Mouse (Mus musculus) adrenal gland, adult (tissue): ENCODE data around the gene Nkx2-4.

ENCODE experiments used
- DNase-seq, 2 experiments: peaks; one replicate each; pipeline ENCODE4 v3.0.0; 2022 to 2023; ENCODE audit warnings: low spot score in 1 of 2; ENCODE audit not compliant: inconsistent age in 2 of 2

The Nkx2-4 gene

DNA sequence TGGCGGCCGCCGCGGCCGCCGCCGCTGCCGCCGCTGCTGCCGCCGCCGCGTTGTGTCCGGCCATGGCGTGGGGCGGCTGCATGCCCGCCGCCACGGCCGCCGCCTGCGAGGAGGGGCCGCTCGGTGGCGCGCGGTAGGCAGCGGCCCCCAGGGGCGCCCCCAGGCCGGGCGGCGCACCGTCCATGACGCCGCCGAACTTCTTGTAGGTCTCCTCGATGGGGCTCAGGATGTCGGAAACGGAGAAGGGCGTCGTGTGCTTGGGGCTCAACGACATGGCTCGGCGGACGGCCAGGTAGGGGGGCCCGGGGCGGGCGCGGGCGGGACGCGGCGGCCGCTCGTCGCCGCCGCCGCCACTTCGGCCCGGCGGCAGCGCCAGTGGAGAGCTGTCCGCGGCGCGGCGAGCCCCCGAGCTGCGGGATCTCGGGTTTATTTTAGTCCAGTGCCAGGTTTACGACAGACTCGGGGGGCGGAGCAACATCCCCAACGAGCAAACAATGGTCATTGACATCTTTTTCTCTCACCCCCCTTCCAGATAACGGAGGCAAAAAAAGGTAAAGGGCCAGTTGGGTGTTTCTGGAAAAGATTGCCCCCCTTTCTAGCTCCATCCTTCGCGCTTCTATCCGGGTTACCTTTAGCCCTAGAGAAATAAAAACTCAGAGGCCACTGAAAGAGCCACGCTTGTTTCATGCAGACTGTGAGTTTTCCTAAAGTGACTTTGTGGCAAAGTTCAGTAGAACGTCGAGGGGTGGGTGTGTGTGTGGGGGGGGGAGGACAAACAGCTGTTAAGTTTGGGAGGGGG is at the start of gene Nkx2-4:
TSS of gene Nkx2-4 (minus strand) at position 374 of the 799 bp plus-strand sequence.
- DNase-seq = peak in 1 of 2 experiments; percentile 42

DNA sequence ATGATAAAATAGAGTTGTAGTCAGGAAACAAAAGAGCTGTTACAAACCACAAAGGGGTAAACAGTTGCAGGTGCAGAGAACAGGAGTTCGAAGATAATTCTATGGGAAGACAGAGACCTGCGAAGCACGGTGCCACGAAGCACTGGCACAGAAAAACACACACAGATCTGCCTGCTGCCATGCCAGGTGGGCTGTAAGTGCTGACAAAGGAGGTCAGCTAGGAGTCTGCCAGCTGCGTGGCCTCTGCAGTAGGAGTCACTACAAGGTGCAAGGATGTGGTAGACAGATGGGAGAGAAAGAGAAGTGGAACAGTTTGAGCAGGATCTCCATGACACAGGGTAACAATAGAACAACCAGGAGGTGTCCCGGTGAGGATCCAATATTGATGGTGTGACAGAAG is 42.1 kb upstream of the Nkx2-4 start:
- DNase-seq = no peak

DNA sequence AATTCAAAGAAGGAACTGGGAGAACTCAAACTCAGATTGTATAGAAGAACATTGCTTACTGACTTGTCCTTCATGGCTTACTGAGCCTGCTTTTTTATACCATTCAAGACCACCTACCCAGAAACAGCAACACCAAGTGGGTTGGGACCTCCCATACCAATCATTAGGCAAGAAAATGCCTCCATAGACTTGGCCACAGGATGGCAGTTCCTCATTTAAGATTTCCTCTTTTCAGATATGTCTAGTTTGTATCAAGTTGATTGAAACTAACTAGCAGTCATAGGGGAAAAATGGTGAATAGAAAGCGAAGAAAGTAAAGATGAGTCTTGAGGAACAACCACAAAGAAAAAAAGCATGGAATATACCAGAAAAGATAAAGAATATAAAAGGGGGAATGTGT is 34.5 kb upstream of the Nkx2-4 start:
- no peak for DNase-seq

DNA sequence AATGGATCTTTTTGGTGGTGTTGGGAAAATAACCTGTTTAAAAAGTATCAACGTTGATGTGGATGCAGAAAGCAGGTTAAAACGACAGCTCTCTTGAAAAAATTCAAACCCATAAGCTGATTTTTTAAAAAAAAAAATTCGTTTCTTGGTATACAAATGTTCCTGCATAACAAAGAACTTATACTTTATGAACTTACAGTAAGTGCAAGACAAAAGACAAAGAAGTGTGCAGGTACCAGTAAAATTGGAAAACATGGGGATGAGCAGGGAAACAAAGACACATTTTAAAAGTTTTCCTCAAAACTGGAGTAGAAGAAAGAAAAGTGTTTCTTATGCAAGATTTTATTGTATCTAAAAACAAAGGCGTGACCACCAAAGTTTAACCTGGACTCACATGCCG is 1.2 kb upstream of the Nkx2-4 start:
- no peak for DNase-seq

DNA sequence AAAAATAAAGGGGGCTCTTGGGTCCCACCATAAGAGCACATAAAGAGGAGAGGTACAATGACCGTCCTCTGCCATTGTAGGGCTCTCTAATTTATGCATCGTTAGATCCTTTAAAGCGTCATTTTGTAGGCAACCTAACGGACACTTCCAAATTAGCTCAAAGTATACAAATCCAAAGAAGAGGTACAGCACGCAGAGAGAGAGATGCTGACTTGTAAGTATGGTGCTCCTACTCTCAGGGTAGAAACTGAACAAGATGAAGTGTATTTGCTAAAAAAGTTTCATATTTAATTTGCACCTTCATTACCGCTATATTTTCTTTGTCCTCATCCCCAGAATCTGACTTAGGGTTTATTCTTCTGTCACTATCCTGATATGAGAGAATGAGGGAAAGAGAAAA is 692 bp upstream of the Nkx2-4 start:
- no peak for DNase-seq

DNA sequence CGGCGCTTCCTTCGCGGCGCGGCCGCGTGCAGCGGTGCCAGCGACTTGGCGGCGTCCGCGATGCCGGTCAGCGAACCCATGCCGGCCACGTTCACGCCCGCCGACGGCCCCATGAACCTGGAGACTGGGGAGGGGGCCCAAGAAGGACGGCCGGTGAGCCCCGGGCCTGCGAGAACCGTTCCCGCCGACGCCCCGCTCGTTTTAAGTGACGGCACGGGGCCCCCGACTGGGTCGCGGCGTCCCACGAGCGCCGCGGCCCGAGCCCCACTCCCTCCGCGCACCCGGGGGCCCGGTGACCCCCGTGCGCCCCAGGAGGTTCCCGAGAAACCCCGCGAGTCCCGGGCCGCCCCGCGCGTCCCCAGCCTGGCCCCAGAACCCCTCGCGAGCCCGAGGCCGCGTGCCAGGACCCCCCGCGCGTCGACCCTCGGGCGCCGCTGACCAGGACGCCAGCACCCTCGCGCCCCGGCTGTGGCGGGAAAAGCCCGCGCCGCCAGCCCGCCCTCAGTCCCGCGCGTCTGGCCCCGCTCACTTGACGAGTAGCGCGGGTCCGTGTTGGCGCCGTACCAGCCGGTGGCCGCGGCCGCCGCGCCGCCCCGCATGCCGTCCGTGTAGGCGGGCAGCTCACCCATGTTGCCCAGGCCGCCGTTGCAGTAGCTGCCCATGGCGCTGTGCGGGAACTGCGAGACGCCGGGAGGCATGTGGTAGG is 726 bp downstream of the Nkx2-4 start:
- peak; percentile 15 to 58 for DNase-seq

DNA sequence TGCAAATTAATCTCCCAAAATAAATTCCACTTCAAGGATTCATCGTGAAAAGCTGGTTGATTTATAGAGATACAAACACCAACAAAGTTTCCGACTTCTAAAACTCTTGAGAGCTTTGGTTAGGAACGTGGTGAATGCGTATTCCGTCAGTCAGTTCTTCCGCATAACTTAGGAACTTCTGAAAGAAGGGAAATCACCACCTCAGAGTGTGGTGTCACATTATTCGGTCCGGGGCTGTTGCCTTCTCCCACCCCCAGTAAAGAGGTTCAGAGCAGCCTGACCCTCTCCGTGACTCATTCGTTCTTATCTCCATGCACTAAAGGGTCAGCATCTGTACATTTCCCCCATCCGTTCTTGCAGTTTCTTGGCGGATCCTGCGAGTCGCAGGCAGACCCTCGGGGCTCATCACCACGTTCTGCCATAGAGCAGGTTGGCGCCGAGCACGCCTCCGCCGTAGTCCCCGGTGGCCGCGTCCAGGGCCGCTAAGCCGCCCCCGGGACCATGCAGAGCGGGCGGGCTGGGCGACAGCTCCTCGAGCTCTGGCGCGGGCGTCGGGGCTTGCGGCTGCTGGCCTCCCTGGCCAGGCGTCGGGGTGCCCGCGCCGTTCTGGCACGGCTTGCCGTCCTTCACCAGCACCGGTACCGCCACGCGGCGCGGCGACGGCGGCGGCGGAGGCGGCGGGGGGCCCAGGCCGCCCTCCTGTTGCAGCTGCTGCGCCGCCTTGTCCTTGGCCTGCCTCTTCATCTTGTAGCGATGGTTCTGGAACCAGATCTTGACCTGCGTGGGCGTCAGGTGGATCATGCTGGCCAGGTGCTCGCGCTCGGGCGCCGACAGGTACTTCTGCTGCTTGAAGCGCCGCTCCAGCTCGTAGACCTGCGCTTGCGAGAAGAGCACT is 1.5 kb downstream of the Nkx2-4 start:
- peak; percentile 11 to 61 for DNase-seq

DNA sequence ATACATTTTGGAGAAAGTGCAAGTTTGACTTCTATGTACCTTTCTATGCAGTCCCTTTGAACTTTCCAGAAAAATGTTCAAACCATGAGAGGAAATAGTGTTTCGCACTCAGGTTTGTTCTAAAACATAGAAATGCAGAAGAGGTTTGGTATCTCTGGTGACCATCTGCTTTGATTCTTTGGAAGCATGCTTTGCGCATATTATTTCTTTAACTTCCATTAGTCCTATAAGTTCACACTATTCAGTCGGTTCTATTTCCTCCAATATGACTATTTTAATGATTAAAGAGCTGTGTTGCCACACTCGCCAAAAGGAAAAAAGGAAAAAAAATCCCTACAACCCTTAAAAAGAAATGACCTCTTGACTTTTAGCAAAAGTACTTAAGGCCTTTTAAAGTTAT is 2.9 kb downstream of the Nkx2-4 start:
- DNase-seq = no peak

DNA sequence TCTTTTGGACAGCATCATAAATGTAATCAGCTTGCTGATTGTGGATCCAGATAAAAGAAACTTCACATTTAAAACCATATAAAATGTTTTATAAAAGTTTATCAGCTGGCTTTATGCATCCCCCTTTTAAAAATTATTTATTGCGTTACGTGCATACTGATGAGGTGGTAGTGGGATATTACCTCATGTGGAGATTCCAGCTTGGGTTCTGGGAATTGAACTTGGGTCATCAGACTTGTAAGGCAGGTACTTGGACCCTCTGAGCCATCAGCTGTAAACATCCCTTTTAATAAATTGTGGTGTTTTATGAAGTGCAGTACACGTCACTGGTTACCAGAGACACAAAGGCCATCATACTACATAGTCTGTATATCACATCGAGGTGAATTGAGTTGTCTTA is 10.8 kb downstream of the Nkx2-4 start:
- no peak for DNase-seq

DNA sequence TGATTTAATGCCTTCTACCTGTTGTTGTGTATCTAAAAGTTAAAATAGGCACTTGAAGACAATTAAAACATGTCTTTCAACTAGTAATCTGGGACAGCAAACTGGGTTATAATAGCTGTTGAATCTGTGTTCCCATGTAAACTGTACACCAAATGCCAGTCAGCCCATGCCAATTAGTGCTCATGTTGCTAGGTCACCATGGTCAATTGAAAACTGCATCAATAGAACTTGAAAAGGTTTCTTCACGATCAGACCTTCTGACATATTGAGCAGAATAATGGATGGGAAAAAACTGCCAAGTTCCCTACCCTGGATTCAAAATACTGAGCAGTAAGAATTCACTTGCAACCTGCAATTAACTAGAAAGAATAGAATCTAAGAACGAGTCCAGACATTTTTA is 11.3 kb downstream of the Nkx2-4 start:
- no peak for DNase-seq

DNA sequence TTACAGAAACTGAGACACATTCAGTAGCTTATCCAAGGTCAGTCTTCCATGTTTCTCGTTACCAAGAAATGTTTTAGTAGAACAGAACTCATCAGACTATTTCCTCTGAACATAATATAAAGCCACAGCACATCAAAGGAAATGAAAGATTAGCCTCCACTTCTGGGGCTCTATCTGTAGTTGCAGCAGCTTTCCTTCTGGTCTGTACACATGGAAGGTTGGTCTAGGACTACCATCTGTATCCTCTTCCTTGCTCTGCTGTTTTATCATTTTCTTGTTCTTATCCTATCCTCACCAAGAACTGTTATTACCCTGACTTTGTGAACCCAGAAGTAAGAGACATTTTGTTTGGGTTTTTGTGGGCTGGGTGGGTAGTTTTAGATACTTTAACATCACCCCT is 14.9 kb downstream of the Nkx2-4 start:
- DNase-seq = no peak

DNA sequence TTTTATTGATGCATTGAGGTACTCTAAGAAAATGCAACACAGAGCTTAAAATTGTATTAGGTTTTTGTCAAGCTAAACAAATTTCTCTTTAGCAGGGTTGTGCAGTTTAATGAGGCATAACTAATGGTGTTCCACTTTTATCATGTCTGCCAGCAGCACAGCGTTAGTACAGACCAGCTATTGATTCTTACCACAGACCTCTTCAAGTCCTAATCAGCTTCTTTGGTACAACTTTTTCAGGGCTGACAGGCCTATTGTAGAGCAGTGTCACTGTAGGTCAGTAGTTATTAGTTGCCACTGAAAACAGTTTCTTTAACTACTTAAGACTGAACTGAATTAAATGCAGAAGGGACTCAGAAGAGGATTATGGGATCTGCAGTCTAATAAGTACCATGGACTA is 16.2 kb downstream of the Nkx2-4 start:
- no peak for DNase-seq

DNA sequence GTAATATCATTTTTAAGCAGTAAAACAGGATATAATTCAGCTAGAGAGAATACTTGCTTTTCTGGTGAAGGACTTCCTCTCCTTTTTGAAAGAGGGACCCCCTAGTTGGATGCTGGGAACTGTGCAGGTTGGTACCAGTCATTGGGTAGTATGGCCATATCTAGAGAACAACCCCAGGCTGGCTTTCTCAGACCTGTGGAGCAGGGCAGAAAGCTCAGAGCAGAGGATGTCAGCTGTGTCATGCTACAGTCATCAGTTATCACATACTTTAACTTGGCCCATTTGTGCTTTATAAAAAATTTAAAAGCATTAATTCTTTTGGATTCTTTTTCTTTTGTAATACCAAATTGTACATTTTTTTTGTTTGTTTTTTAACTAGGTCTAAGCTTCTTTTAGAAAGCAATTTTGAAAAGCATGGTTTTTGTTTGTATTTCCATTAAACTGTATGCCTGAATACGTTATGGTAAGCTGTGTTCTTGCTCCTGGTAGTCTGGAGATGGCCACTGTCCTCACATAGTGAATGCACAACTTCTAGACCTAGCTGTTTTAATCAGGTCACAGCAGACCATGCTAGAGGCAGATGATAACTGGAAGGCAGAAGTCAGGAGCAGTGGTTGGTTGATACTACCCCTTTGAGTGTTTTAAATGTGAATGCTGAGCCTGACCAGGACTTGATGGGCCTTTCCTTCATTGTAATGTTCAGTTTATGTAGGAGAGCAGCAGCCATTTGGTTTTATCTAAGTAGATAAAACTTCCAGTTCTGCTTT is 17.6 kb downstream of the Nkx2-4 start:
- DNase-seq = no peak

DNA sequence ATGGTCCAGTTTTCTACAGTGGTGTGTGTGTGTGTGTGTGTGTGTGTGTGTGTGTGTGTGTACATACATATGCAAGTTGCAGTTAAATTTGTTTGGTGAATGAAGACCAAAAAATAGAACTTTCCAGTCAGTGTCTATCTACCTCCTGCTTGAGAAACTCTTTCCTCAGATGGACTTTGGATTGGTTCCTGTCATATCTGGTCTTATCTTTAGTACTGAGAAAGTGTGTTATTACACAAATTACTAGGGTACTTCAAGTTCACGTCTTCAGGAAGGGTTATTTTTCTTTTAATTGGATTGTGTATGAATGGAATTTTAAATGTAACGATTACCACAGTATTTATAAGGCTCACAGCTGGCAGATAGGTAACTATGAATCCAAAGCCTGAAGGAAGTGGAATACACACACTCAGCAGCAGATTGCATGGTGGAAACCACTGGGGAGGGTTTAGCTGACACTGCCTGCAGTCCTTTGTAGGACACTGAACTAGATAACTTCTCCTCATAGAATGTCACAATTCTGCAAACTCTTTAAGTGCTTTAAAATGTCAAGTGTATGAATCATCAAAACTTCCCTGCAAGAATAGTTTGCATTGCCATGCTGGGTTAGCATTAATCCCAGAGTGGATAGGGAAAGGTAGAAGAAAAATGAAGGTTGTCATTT is 31.9 kb downstream of the Nkx2-4 start:
- DNase-seq = no peak

DNA sequence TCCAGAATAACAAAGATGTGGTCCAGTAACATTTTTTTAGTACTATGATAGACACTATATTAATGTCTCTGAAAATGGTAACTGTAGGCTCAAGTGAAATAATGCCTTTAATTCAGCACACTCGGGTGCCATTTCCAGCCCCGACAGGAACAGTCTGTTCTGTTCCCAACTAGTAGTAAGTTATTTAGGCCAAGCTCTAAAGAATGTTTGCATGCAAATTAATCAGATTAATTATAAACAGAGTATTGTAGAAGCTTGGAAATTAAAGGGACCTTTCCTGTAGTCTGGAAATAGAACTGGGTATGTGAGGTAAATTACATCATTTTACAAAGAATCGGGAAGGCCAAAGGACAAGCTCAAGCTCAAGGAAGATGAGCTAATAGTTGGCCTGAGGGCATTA is 38.2 kb downstream of the Nkx2-4 start:
- no peak for DNase-seq

DNA sequence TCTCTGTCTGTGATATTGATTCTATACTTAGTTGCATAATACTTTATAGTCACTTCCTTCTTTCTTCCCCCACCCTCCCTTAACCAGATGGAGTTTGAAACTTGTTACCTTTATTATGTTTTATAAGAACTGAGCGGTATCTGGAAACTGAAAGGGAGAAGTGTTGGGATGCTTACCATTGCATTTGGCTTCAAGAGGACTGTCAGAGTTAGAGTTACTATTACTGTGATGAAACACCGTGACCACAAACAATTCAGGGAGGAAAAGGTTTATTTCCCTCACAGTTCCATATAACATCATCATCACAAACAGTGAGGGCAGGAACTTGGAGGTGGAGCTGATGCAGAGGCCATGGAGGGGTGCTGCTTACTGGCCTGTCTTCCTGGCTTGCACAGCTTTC is 49.4 kb downstream of the Nkx2-4 start:
- no peak for DNase-seq
